Mouse (Mus musculus) intestine, postnatal 0 days (tissue): Measurements from ENCODE around the gene Pou2f3. TPM values are rescaled to one million over a fixed set of nuclear protein-coding genes. Genes with fewer than 3 reads are reported as not detected.

Source experiments
- ATAC-seq: fragments of 200-750 bp; cut with Nextera tagmentation; 2 replicates; pipeline ENCODE4 v1.8.0; 2017; ENCODE audit warnings: mild to moderate bottlenecking, moderate TSS enrichment, moderate library complexity
- H3K27ac ChIP-seq: fragments of 300-500 bp; sonication (generic); 2 replicates; pipeline ENCODE4 v1.5.1; 2014; ENCODE audit warnings: mild to moderate bottlenecking, low read depth, low read length, moderate library complexity
- H3K27me3 ChIP-seq: fragments of 300-500 bp; sonication (generic); replicated peaks from 2 replicates; pipeline ENCODE4 v1.6.1; 2014; ENCODE audit warnings: low read length, mixed read lengths; ENCODE audit not compliant: control insufficient read depth, insufficient read depth
- H3K36me3 ChIP-seq: fragments of 300-500 bp; sonication (generic); 2 replicates; pipeline ENCODE4 v1.6.1; 2014; ENCODE audit warnings: mild to moderate bottlenecking, moderate library complexity; ENCODE audit not compliant: control insufficient read depth, insufficient read depth
- H3K4me1 ChIP-seq: fragments of 300-500 bp; sonication (generic); replicated peaks from 2 replicates; pipeline ENCODE4 v1.6.1; 2014; ENCODE audit warnings: antibody characterized with exemption, low read length, mixed read lengths; ENCODE audit not compliant: control insufficient read depth, insufficient read depth
- H3K4me2 ChIP-seq: fragments of 300-500 bp; sonication (generic); replicated peaks from 2 replicates; pipeline ENCODE4 v1.6.1; 2014; ENCODE audit warnings: low read depth, mild to moderate bottlenecking, moderate library complexity
- H3K4me3 ChIP-seq: fragments of 300-500 bp; sonication (generic); 2 replicates; pipeline ENCODE4 v1.5.1; 2014; ENCODE audit warnings: low read depth, low read length
- H3K9ac ChIP-seq: fragments of 300-500 bp; sonication (generic); 2 replicates; pipeline ENCODE4 v1.6.1; 2014; ENCODE audit warnings: mild to moderate bottlenecking, low read depth, low read length
- H3K9me3 ChIP-seq: fragments of 300-500 bp; sonication (generic); 2 replicates; pipeline ENCODE4 v1.6.1; 2016; ENCODE audit warnings: mixed run types; ENCODE audit not compliant: control insufficient read depth
- CTCF ChIP-seq: sonication (generic); IDR thresholded peaks from 2 replicates; pipeline ENCODE4 v1.5.1; 2016; ENCODE audit warnings: low read depth, mild to moderate bottlenecking, control low read depth, antibody characterized with exemption, moderate library complexity
- WGBS: fragments of 180-500 bp; shearing (Covaris S2); extraction: QIAGEN DNeasy Blood & Tissue Kit; methylation state at CpG from one replicate; pipeline ENCODE4 v1.1.7; 2014; 5-methylcytosine and 5-hydroxymethylcytosine counted together
- polyA plus RNA-seq: library from polyadenylated mRNA; unstranded; fragments of >200 nt; fragmentation: Nextera tagmentation; extraction: Ambion mirVana; gene quantifications from 2 replicates; pipeline ENCODE4 v1.2.1, GENCODE M21; 2015

Pou2f3 gene
- polyA plus RNA-seq, 1 experiment from 2014 or later = 0.18 TPM

GRCm38 (mm10) chr9:43222429-43222715 lies 12.2 kb upstream of the Pou2f3 start:
- no peaks in the 10 kb centered on the region for H3K27me3 ChIP-seq
- peaks cover 21% of the 10 kb centered on the region for H3K4me1 ChIP-seq
- ATAC-seq = no peak
- H3K9me3 ChIP-seq = no peaks in the 10 kb centered on the region
- peaks cover 37% of the 10 kb centered on the region for H3K36me3 ChIP-seq
- H3K4me3 ChIP-seq = no peak overlapping the region
- H3K9ac ChIP-seq = no peak overlapping the region
- peak; percentile 54 for TF ChIP-seq CTCF
- WGBS = 66% methylated on average over 8 of the region's 8 CpGs
- peak overlapping the region; percentile 35; the same call in 1 of the 2 replicates for H3K27ac ChIP-seq
- no peak overlapping the region for H3K4me2 ChIP-seq

- Histone ChIP-seq H3K4me1 (peaks cover 16% of the 10 kb centered on the region), H3K9me3 (no peaks in the 10 kb centered on the region), H3K27ac (peak overlapping the region; percentile 35; the same call in 1 of the 2 replicates), H3K36me3 (peaks cover 37% of the 10 kb centered on the region), H3K4me3 (no peak overlapping the region), H3K27me3 (no peaks in the 10 kb centered on the region), H3K4me2 (no peak overlapping the region), H3K9ac (no peak overlapping the region)
- 0 out of 2 replicates have a peak, but pooled peaks have one; percentile 6 for ATAC-seq
- 47% methylated on average over 18 of the region's 18 CpGs for WGBS
- peak; percentile 92 for TF ChIP-seq CTCF
Measured at GRCm38 (mm10) chr9:43221643-43222428, 11.7 kb upstream of the Pou2f3 start.

GRCm38 (mm10) chr9:43210771-43211450 lies 742 bp upstream of the Pou2f3 start:
- ATAC-seq = no peak
- no peak overlapping the region for H3K4me3 ChIP-seq
- no peaks in the 10 kb centered on the region for H3K36me3 ChIP-seq
- WGBS = 29% methylated on average over 11 of the region's 11 CpGs
- peak overlapping the region; percentile 37; the same call in 1 of the 2 replicates for H3K4me2 ChIP-seq
- H3K4me1 ChIP-seq = no peaks in the 10 kb centered on the region
- H3K9ac ChIP-seq = no peak overlapping the region
- peak; percentile 92 for TF ChIP-seq CTCF
- peaks cover 2% of the 10 kb centered on the region; the same call in 1 of the 2 replicates for H3K27me3 ChIP-seq
- H3K27ac ChIP-seq = no peak overlapping the region
- H3K9me3 ChIP-seq = no peaks in the 10 kb centered on the region

- Histone ChIP-seq H3K4me2 (peak overlapping the region; percentile 70), H3K4me1 (peaks cover 8% of the 10 kb centered on the region; the same call in 1 of the 2 replicates), H3K9me3 (no peaks in the 10 kb centered on the region), H3K27ac (no peak overlapping the region), H3K27me3 (peaks cover 20% of the 10 kb centered on the region; the same call in 1 of the 2 replicates), H3K36me3 (no peaks in the 10 kb centered on the region), H3K9ac (no peak overlapping the region), H3K4me3 (peak overlapping the region; percentile 33; the same call in 1 of the 2 replicates)
- ATAC-seq = 0 out of 2 replicates have a peak, but pooled peaks have one; percentile 6
- TF ChIP-seq CTCF = no peak
- 10% methylated on average over 14 of the region's 15 CpGs for WGBS
Measured at GRCm38 (mm10) chr9:43206022-43206390, 4.2 kb downstream of the Pou2f3 start.

- H3K36me3 ChIP-seq = no peaks in the 10 kb centered on the region
- H3K4me2 ChIP-seq = peak overlapping the region; percentile 70
- 2% methylated on average over 41 of the region's 41 CpGs for WGBS
- peak; percentile 55 for TF ChIP-seq CTCF
- ATAC-seq = 0 out of 2 replicates have a peak, but pooled peaks have one; percentile 44
- no peak overlapping the region for H3K9ac ChIP-seq
- H3K4me1 ChIP-seq = peaks cover 8% of the 10 kb centered on the region; the same call in 1 of the 2 replicates
- H3K4me3 ChIP-seq = peak overlapping the region; percentile 33
- H3K27me3 ChIP-seq = peaks cover 20% of the 10 kb centered on the region; the same call in 1 of the 2 replicates
- no peaks in the 10 kb centered on the region for H3K9me3 ChIP-seq
- H3K27ac ChIP-seq = no peak overlapping the region
Measured at GRCm38 (mm10) chr9:43205343-43206021, 4.7 kb downstream of the Pou2f3 start.

- 31% methylated on average over 5 of the region's 5 CpGs for WGBS
- H3K4me3 ChIP-seq = no peak overlapping the region
- no peaks in the 10 kb centered on the region for H3K36me3 ChIP-seq
- ATAC-seq = no peak
- no peak for TF ChIP-seq CTCF
- H3K27ac ChIP-seq = no peak overlapping the region
- no peak overlapping the region for H3K9ac ChIP-seq
- H3K4me2 ChIP-seq = no peak overlapping the region
- peaks cover 12% of the 10 kb centered on the region; the same call in 1 of the 2 replicates for H3K27me3 ChIP-seq
- H3K4me1 ChIP-seq = peaks cover 3% of the 10 kb centered on the region; the same call in 1 of the 2 replicates
- no peaks in the 10 kb centered on the region for H3K9me3 ChIP-seq
Measured at GRCm38 (mm10) chr9:43200212-43200611, 10.0 kb downstream of the Pou2f3 start.
